Mouse (Mus musculus): ENCODE data around the gene Trpc4ap.

DNA sequence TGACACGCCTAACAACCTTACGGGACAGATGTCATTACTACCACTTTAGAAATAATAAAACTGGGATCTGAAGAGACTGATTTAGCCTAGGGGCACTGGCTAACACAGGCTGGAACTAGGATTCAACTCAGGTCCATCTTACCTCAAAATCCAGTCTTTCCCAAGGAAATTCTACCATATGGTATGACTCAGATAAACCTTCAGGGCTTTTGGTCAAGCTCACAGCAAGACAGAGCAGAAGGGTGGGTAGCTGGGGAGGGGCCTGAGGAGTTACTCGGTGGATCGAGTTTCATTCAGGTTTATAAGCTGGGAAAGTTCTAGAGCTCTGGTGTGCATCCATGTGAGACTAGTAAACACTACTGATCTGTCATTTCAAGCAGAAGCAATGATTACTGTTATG lies 3.0 kb downstream of the Trpc4ap start:
- TF ChIP-seq CTCF (IDR thresholded peaks at IDR 0.05; ENCODE audit: borderline replicate concordance, extremely low read depth, insufficient read depth, insufficient read length) = no peak
- TF ChIP-seq POLR2A (IDR thresholded peaks at IDR 0.05; ENCODE audit: borderline replicate concordance, extremely low read depth, insufficient read depth, insufficient read length, poor library complexity, severe bottlenecking) = no peak

All from brain, embryonic 14.5 days (tissue).